Mouse (Mus musculus) hindbrain, embryonic 16.5 days (tissue): Measurements from ENCODE around the gene Uggt1. TPM values are rescaled to one million over a fixed set of nuclear protein-coding genes. Genes with fewer than 3 reads are reported as not detected.

ENCODE experiments used
- ATAC-seq: fragments of 200-750 bp; cut with Nextera tagmentation; 2 replicates; pipeline ENCODE4 v1.8.0; 2017; ENCODE audit warnings: moderate TSS enrichment, moderate library complexity
- H3K27ac ChIP-seq: fragments of 300-500 bp; sonication (generic); 2 replicates; pipeline ENCODE4 v1.5.1; 2014; ENCODE audit warnings: low read depth, mild to moderate bottlenecking, control low read depth, low read length, moderate library complexity
- H3K27me3 ChIP-seq: fragments of 300-500 bp; sonication (generic); replicated peaks from 2 replicates; pipeline ENCODE4 v1.6.1; 2014; ENCODE audit warnings: low read length; ENCODE audit not compliant: control insufficient read depth, insufficient read depth
- H3K36me3 ChIP-seq: fragments of 300-500 bp; sonication (generic); 2 replicates; pipeline ENCODE4 v1.6.1; 2014; ENCODE audit warnings: mild to moderate bottlenecking, low read length, moderate library complexity, mixed read lengths; ENCODE audit not compliant: control insufficient read depth, insufficient read depth
- H3K4me1 ChIP-seq: fragments of 300-500 bp; sonication (generic); 2 replicates; pipeline ENCODE4 v1.6.1; 2014; ENCODE audit warnings: low read depth, low read length; ENCODE audit not compliant: control insufficient read depth, insufficient read depth
- H3K4me2 ChIP-seq: fragments of 300-500 bp; sonication (generic); 2 replicates; pipeline ENCODE4 v1.6.1; 2014; ENCODE audit warnings: mild to moderate bottlenecking, low read length, control low read depth, moderate library complexity
- H3K4me3 ChIP-seq: fragments of 300-500 bp; sonication (generic); 2 replicates; pipeline ENCODE4 v1.5.1; 2014; ENCODE audit warnings: mild to moderate bottlenecking, low read length, control low read depth, moderate library complexity
- H3K9ac ChIP-seq: fragments of 300-500 bp; sonication (generic); 2 replicates; pipeline ENCODE4 v1.6.1; 2014; ENCODE audit warnings: low read depth, mild to moderate bottlenecking, control low read depth, low read length, moderate library complexity
- H3K9me3 ChIP-seq: fragments of 300-500 bp; sonication (generic); 2 replicates; pipeline ENCODE4 v1.6.1; 2014; ENCODE audit warnings: mild to moderate bottlenecking, low read length, moderate library complexity; ENCODE audit not compliant: control insufficient read depth
- WGBS: fragments of 180-500 bp; shearing (Covaris S2); extraction: QIAGEN DNeasy Blood & Tissue Kit; methylation state at CpG from one replicate; pipeline ENCODE4 v1.1.7; 2014; 5-methylcytosine and 5-hydroxymethylcytosine counted together
- polyA plus RNA-seq: library from polyadenylated mRNA; unstranded; fragments of >200 nt; fragmentation: Nextera tagmentation; extraction: Ambion mirVana; gene quantifications from 2 replicates; pipeline ENCODE4 v1.2.1, GENCODE M21; 2015

Gene Uggt1
- 40.2 and 48.8 TPM in 2 replicates for polyA plus RNA-seq

- WGBS = 4% methylated on average over 39 of the region's 49 CpGs
- peak within 1 kb of the TSS; percentile 89 for H3K9ac ChIP-seq
- peak within 1 kb of the TSS; percentile 91 for H3K4me3 ChIP-seq
- H3K27me3 ChIP-seq = no peaks in the 10 kb centered on the region
- H3K4me2 ChIP-seq = peak within 1 kb of the TSS; percentile 84
- H3K9me3 ChIP-seq = no peaks in the 10 kb centered on the region
- ATAC-seq = peak; percentile 98
- no peaks in the 10 kb centered on the region for H3K36me3 ChIP-seq
- H3K27ac ChIP-seq = peak within 1 kb of the TSS; percentile 84
- peaks cover 19% of the 10 kb centered on the region for H3K4me1 ChIP-seq
Observed at GRCm38 (mm10) chr1:36244058-36244827, at the start of gene Uggt1. Uggt1 (minus strand) TSS chr1:36244720.

- Histone ChIP-seq H3K9me3 (no peaks in the 10 kb centered on the region), H3K36me3 (no peaks in the 10 kb centered on the region), H3K27me3 (peaks cover 3% of the 10 kb centered on the region; the same call in 1 of the 2 replicates), H3K4me3 (no peak overlapping the region), H3K27ac (no peak overlapping the region), H3K4me1 (no peaks in the 10 kb centered on the region), H3K4me2 (no peak overlapping the region), H3K9ac (no peak overlapping the region)
- WGBS = 89% methylated on average over 8 of the region's 8 CpGs
- no peak for ATAC-seq
Observed at GRCm38 (mm10) chr1:36293470-36293869, 49.0 kb upstream of the Uggt1 start.

- 93% methylated on average over 6 of the region's 6 CpGs for whole genome bisulfite sequencing
- H3K27me3 ChIP-seq = no peaks in the 10 kb centered on the region
- H3K27ac ChIP-seq = no peak overlapping the region
- no peak overlapping the region for H3K9ac ChIP-seq
- no peak for ATAC-seq
- H3K36me3 ChIP-seq = no peaks in the 10 kb centered on the region
- no peak overlapping the region for H3K4me2 ChIP-seq
- H3K4me1 ChIP-seq = no peaks in the 10 kb centered on the region
- H3K4me3 ChIP-seq = no peak overlapping the region
- H3K9me3 ChIP-seq = no peaks in the 10 kb centered on the region
Observed at GRCm38 (mm10) chr1:36281849-36282248, 37.3 kb upstream of the Uggt1 start.

- Histone ChIP-seq H3K27me3 (no peaks in the 10 kb centered on the region), H3K9ac (no peak overlapping the region), H3K4me3 (no peak overlapping the region), H3K9me3 (no peaks in the 10 kb centered on the region), H3K36me3 (no peaks in the 10 kb centered on the region), H3K4me2 (no peak overlapping the region), H3K27ac (no peak overlapping the region), H3K4me1 (no peaks in the 10 kb centered on the region)
- no peak for ATAC-seq
- 91% methylated on average over 3 of the region's 3 CpGs for WGBS
Observed at GRCm38 (mm10) chr1:36280938-36281337, 36.4 kb upstream of the Uggt1 start.

GRCm38 (mm10) chr1:36279202-36279601 is 34.7 kb upstream of the Uggt1 start:
- Histone ChIP-seq H3K27ac (no peak overlapping the region), H3K4me1 (no peaks in the 10 kb centered on the region), H3K9me3 (no peaks in the 10 kb centered on the region), H3K9ac (no peak overlapping the region), H3K36me3 (no peaks in the 10 kb centered on the region), H3K4me3 (no peak overlapping the region), H3K27me3 (no peaks in the 10 kb centered on the region), H3K4me2 (no peak overlapping the region)
- 24% methylated on average over 3 of the region's 3 CpGs for WGBS
- peak; percentile 65; the same call in 1 of the 2 replicates for ATAC-seq

- no peak overlapping the region for H3K9ac ChIP-seq
- ATAC-seq = no peak
- H3K27me3 ChIP-seq = no peaks in the 10 kb centered on the region
- H3K4me3 ChIP-seq = no peak overlapping the region
- no peaks in the 10 kb centered on the region for H3K36me3 ChIP-seq
- 17% methylated on average over 7 of the region's 7 CpGs for WGBS
- H3K4me2 ChIP-seq = no peak overlapping the region
- no peak overlapping the region for H3K27ac ChIP-seq
- H3K4me1 ChIP-seq = no peaks in the 10 kb centered on the region
- H3K9me3 ChIP-seq = no peaks in the 10 kb centered on the region
Observed at GRCm38 (mm10) chr1:36277267-36278060, 32.9 kb upstream of the Uggt1 start.

- Histone ChIP-seq H3K4me3 (no peak overlapping the region), H3K27me3 (no peaks in the 10 kb centered on the region), H3K27ac (no peak overlapping the region), H3K36me3 (no peaks in the 10 kb centered on the region), H3K9me3 (no peaks in the 10 kb centered on the region), H3K4me1 (no peaks in the 10 kb centered on the region), H3K4me2 (no peak overlapping the region), H3K9ac (no peak overlapping the region)
- ATAC-seq = no peak
- WGBS = 61% methylated on average over 13 of the region's 13 CpGs
Observed at GRCm38 (mm10) chr1:36275635-36276389, 31.3 kb upstream of the Uggt1 start.

- Histone ChIP-seq H3K36me3 (no peaks in the 10 kb centered on the region), H3K4me1 (no peaks in the 10 kb centered on the region; the same call in 1 of the 2 replicates), H3K4me3 (no peak within 1 kb of the TSS), H3K4me2 (no peak within 1 kb of the TSS), H3K27me3 (0 out of 2 replicates have a peak, but pooled peaks cover 2% of the 10 kb centered on the region), H3K27ac (no peak within 1 kb of the TSS), H3K9me3 (no peaks in the 10 kb centered on the region), H3K9ac (no peak within 1 kb of the TSS)
- WGBS = 87% methylated on average over 5 of the region's 5 CpGs
- ATAC-seq = no peak
Observed at GRCm38 (mm10) chr1:36274455-36274854, 29.9 kb upstream of the Uggt1 start, which contains the start of gene Neurl3. Neurl3 (minus strand) TSS chr1:36274679.
